Mouse (Mus musculus): ENCODE data around the gene Pus3. TPM values are rescaled to one million over a fixed set of nuclear protein-coding genes. Genes with fewer than 3 reads are reported as not detected.

The Pus3 gene
- polyA plus RNA-seq, 1 experiment from 2014 or later, result 21.7 TPM

DNA sequence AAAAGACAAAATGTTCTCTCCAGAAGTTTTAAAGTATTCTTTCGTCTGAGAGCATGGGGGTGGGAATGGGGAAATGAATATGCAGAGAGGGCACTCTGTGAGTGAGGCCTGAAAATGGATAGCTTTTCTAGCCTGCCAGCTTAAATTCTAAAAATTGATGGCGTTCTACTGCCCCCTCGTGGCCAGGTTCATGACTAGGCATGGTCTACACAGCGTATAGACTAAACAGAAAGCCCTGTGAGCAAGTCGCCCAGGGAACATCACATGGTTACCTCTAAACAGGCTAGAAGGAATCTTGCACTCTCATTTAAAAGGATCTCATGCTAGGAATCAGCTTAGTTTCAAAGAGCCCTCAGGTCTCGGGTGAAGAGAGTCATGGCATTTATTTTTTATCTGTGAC lies 16.9 kb upstream of the Pus3 start:
- H3K36me3 ChIP-seq (ENCODE audit: control insufficient read depth, insufficient read depth, low read length), result no peaks in the 10 kb centered on the region
- peak; percentile 79 for ATAC-seq (replicated peaks; ENCODE audit: low FRiP score, low TSS enrichment, low read depth)

DNA sequence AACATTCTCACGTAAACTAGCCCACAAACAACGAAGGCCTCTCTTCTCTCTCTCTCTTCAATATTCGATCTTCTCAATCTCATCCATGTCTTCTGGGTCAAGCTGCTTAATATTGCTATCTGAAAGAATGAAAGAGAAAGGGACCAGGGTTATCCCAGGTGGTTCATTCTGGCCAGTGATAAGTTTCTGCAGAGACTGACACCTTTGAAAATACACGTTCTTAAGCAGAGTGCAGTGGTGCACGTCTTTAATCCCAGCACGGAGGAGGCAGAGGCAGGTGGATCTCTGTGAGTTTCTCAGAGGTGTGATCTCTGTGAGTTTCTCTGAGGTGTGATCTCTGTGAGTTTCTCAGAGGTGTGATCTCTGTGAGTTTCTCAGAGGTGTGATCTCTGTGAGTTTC lies 16.5 kb upstream of the Pus3 start:
- DNase-seq (ENCODE audit: low spot score), result no peak
- WGBS, result 71% methylated on average over 6 of the region's 6 CpGs

More for the DNA sequence above, 16.9 kb upstream of the Pus3 start:
- Histone ChIP-seq H3K4me3 (ENCODE audit: low read depth, low read length) (no peak overlapping the region), H3K27me3 (replicated peaks; ENCODE audit: control insufficient read depth, insufficient read depth, low read length) (no peaks in the 10 kb centered on the region), H3K27ac (ENCODE audit: low read depth) (no peak overlapping the region), H3K9me3 (ENCODE audit: control insufficient read depth, low read length) (no peaks in the 10 kb centered on the region), H3K4me1 (replicated peaks; ENCODE audit: control insufficient read depth, insufficient read depth, low read length) (no peaks in the 10 kb centered on the region), H3K9ac (ENCODE audit: low read length) (no peak overlapping the region), H3K4me2 (ENCODE audit: low read length) (no peak overlapping the region)
- DNase-seq (ENCODE audit: low spot score), result peak; percentile 96
- 9% methylated on average over 6 of the region's 6 CpGs for WGBS

DNA sequence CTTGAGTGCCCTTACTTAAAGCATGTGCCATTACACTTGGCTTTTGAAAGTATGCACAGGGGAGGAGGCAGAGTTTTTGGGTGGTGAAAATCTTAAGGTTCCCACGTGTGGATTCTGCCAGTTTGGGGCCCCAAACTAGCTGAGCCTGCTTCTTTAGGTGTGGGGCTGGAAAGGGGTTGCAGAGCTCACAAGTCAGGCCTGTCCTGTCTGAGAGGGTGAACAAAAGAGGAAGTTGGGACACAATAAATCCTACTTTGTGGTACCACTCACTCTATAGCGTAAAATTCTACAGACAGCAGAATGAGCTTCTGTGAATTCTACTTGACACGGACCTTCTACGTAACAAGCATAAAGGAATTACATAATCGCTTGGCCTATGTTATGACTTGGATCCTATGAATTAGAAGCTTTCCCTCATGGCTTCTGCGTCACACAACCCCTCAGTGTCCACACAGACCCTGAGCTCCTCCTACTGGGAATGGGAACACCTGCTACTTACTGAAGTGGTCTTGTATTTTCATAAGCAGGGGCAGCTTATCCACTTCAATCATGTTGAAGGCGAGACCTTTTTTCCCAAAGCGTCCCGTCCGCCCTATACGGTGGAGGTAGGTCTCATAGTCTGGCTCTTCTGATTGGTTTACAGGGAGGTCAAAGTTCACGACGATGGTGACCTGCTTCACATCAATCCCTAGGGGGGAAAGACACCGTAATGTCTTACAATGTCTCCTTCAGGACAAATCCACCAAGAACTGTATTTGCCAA lies 15.1 kb upstream of the Pus3 start:
- Histone ChIP-seq H3K36me3 (ENCODE audit: control insufficient read depth, insufficient read depth, low read length) (no peaks in the 10 kb centered on the region), H3K9ac (ENCODE audit: low read length) (no peak overlapping the region), H3K27ac (ENCODE audit: low read depth) (no peak overlapping the region), H3K27me3 (replicated peaks; ENCODE audit: control insufficient read depth, insufficient read depth, low read length) (no peaks in the 10 kb centered on the region), H3K4me1 (replicated peaks; ENCODE audit: control insufficient read depth, insufficient read depth, low read length) (no peaks in the 10 kb centered on the region), H3K9me3 (ENCODE audit: control insufficient read depth, low read length) (no peaks in the 10 kb centered on the region), H3K4me3 (ENCODE audit: low read depth, low read length) (no peak overlapping the region), H3K4me2 (ENCODE audit: low read length) (no peak overlapping the region)
- peak; percentile 29 for DNase-seq (ENCODE audit: low spot score)
- 83% methylated on average over 14 of the region's 14 CpGs for WGBS
- ATAC-seq (replicated peaks; ENCODE audit: low FRiP score, low TSS enrichment, low read depth), result no peak

More for the DNA sequence above, 16.5 kb upstream of the Pus3 start:
- Histone ChIP-seq H3K27me3 (replicated peaks; ENCODE audit: control insufficient read depth, insufficient read depth, low read length) (no peaks in the 10 kb centered on the region), H3K4me2 (ENCODE audit: low read length) (no peak overlapping the region), H3K9ac (ENCODE audit: low read length) (no peak overlapping the region), H3K4me3 (ENCODE audit: low read depth, low read length) (no peak overlapping the region), H3K27ac (ENCODE audit: low read depth) (no peak overlapping the region), H3K4me1 (replicated peaks; ENCODE audit: control insufficient read depth, insufficient read depth, low read length) (no peaks in the 10 kb centered on the region), H3K9me3 (ENCODE audit: control insufficient read depth, low read length) (no peaks in the 10 kb centered on the region), H3K36me3 (ENCODE audit: control insufficient read depth, insufficient read depth, low read length) (no peaks in the 10 kb centered on the region)
- no peak for ATAC-seq (replicated peaks; ENCODE audit: low FRiP score, low TSS enrichment, low read depth)

DNA sequence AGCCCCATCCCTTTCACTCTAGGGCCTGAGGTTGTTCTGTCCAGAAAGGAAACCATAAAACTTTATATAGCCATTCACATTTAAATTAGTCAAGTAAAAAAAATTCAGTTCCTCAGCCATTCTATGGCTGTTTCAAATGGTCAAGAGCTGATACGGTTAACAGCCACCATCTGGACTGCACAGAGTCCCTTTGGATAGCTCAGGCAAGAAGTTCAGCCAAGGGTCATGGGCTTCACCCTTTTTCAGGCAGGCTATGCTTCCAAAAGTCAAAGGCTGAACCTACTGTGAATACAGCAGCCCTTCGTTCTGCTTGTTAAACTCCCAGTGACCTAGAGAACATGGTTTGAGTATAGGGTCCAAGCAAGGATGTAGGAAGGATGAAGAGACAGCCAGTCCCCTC lies 13.7 kb upstream of the Pus3 start:
- WGBS, result 76% methylated on average over 2 of the region's 2 CpGs
- Histone ChIP-seq H3K9ac (ENCODE audit: low read length) (no peak overlapping the region), H3K9me3 (ENCODE audit: control insufficient read depth, low read length) (no peaks in the 10 kb centered on the region), H3K36me3 (ENCODE audit: control insufficient read depth, insufficient read depth, low read length) (no peaks in the 10 kb centered on the region), H3K27me3 (replicated peaks; ENCODE audit: control insufficient read depth, insufficient read depth, low read length) (no peaks in the 10 kb centered on the region), H3K4me3 (ENCODE audit: low read depth, low read length) (no peak overlapping the region), H3K27ac (ENCODE audit: low read depth) (no peak overlapping the region), H3K4me2 (ENCODE audit: low read length) (no peak overlapping the region), H3K4me1 (replicated peaks; ENCODE audit: control insufficient read depth, insufficient read depth, low read length) (no peaks in the 10 kb centered on the region)
- no peak for ATAC-seq (replicated peaks; ENCODE audit: low FRiP score, low TSS enrichment, low read depth)
- DNase-seq (ENCODE audit: low spot score), result peak; percentile 35

DNA sequence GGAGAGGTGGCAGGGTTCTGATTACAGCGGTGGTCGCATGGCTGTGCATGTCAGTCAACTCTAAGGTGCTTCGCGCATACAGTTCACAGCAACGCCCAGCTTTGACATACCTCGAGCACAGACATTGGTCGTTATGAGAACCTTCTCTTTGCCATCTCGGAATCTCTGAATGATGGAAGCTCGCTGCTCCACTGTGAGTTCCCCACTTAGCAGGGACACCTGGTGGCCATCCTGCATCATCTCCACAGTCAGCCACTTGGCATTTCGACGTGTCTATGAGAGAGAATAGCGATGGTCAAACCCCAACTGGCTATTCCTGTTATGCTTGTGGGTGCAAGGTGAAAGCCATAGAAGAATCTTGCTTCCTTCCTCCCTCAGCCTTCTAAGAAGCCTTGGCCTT lies 12.7 kb upstream of the Pus3 start:
- Histone ChIP-seq H3K9ac (ENCODE audit: low read length) (no peak overlapping the region), H3K27ac (ENCODE audit: low read depth) (no peak overlapping the region), H3K4me3 (ENCODE audit: low read depth, low read length) (no peak overlapping the region), H3K27me3 (replicated peaks; ENCODE audit: control insufficient read depth, insufficient read depth, low read length) (no peaks in the 10 kb centered on the region), H3K4me1 (replicated peaks; ENCODE audit: control insufficient read depth, insufficient read depth, low read length) (no peaks in the 10 kb centered on the region), H3K9me3 (ENCODE audit: control insufficient read depth, low read length) (no peaks in the 10 kb centered on the region), H3K4me2 (ENCODE audit: low read length) (no peak overlapping the region), H3K36me3 (ENCODE audit: control insufficient read depth, insufficient read depth, low read length) (no peaks in the 10 kb centered on the region)
- DNase-seq (ENCODE audit: low spot score), result peak; percentile 43
- no peak for ATAC-seq (replicated peaks; ENCODE audit: low FRiP score, low TSS enrichment, low read depth)
- 69% methylated on average over 12 of the region's 12 CpGs for WGBS

DNA sequence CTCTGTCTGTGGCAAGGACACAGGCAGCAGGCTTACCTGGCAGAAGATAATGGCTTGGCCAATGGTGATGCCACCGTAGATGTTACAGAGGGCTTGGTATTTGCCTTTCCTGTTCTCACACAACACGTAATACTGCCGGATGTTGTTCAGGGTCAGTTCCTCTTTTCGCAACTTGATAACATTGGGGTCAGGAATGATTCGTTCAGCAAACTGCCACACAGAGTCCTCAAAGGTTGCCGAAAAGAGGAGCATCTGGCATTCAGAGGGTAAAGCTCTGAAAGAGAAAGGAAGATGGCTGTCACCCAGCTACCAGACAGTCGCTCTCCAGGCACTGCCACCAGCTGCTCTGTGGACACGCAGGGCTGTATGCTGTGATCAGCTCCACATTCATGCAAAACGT lies 11.7 kb upstream of the Pus3 start:
- H3K36me3 ChIP-seq (ENCODE audit: control insufficient read depth, insufficient read depth, low read length), result no peaks in the 10 kb centered on the region
- peak; percentile 18 for DNase-seq (ENCODE audit: low spot score)
- no peak overlapping the region for H3K4me2 ChIP-seq (ENCODE audit: low read length)
- WGBS, result 85% methylated on average over 9 of the region's 9 CpGs
- H3K4me1 ChIP-seq (replicated peaks; ENCODE audit: control insufficient read depth, insufficient read depth, low read length), result no peaks in the 10 kb centered on the region
- no peaks in the 10 kb centered on the region for H3K9me3 ChIP-seq (ENCODE audit: control insufficient read depth, low read length)
- no peak overlapping the region for H3K9ac ChIP-seq (ENCODE audit: low read length)
- no peak for ATAC-seq (replicated peaks; ENCODE audit: low FRiP score, low TSS enrichment, low read depth)
- no peaks in the 10 kb centered on the region for H3K27me3 ChIP-seq (replicated peaks; ENCODE audit: control insufficient read depth, insufficient read depth, low read length)
- H3K4me3 ChIP-seq (ENCODE audit: low read depth, low read length), result no peak overlapping the region
- no peak overlapping the region for H3K27ac ChIP-seq (ENCODE audit: low read depth)

DNA sequence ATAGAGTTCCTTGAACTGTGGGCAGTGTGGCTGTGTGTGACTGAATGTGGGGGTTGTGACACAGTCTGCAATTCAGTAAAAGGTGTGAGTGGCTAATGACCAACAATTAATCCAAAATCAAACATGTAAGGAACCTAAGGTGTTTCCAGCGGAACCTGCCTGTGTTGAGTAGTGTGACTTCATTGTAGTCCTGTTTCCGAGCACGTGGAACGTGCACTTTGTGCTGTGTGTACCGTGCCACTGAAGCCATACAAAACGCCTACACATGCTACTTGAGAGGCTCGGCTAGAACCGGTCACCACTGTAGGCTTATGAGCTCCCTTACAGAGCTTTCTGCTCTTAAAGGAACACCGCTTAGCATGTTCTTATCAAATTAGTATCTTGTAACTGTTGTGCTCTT lies 9.9 kb upstream of the Pus3 start:
- 83% methylated on average over 9 of the region's 9 CpGs for WGBS
- no peak overlapping the region for H3K9ac ChIP-seq (ENCODE audit: low read length)
- no peaks in the 10 kb centered on the region for H3K27me3 ChIP-seq (replicated peaks; ENCODE audit: control insufficient read depth, insufficient read depth, low read length)
- H3K4me1 ChIP-seq (replicated peaks; ENCODE audit: control insufficient read depth, insufficient read depth, low read length), result no peaks in the 10 kb centered on the region
- DNase-seq (ENCODE audit: low spot score), result peak; percentile 28
- no peak overlapping the region for H3K4me3 ChIP-seq (ENCODE audit: low read depth, low read length)
- H3K9me3 ChIP-seq (ENCODE audit: control insufficient read depth, low read length), result no peaks in the 10 kb centered on the region
- no peak overlapping the region for H3K27ac ChIP-seq (ENCODE audit: low read depth)
- no peak overlapping the region for H3K4me2 ChIP-seq (ENCODE audit: low read length)
- no peak for ATAC-seq (replicated peaks; ENCODE audit: low FRiP score, low TSS enrichment, low read depth)
- no peaks in the 10 kb centered on the region for H3K36me3 ChIP-seq (ENCODE audit: control insufficient read depth, insufficient read depth, low read length)

DNA sequence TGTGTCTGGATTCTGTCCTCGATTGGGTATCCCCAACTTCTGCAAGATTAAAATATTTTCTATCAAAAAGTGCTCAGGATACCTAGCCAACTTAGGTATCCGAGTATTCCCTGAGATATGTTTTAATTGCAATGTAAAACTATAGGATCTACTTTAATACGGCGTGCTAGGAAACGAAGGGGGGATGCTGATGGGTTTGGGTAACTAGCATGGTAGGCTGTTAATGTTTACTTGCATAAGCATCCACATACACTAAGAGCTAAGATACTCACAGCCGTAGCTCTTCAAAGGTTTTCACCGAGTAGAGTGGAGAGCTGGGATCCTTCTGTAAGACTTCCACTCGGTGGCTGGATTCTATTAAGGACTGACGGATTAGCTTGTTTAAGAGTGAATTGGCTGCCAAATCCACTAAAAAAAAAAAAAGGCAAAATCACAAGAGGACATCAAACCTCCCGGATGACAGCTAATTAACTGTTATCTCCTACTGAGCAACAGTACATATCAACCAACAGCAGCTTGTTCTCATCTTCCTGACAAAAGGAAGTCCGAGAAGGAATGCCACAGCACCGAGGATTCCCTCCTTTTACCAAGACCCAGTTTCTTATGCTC lies 1.8 kb upstream of the Pus3 start:
- WGBS, result 64% methylated on average over 12 of the region's 12 CpGs

More for the DNA sequence above, 1.8 kb upstream of the Pus3 start:
- Histone ChIP-seq H3K4me1 (replicated peaks; ENCODE audit: control insufficient read depth, insufficient read depth, low read length) (peaks cover 11% of the 10 kb centered on the region; the same call in 1 of the 2 replicates), H3K4me2 (ENCODE audit: low read length) (no peak overlapping the region), H3K9me3 (ENCODE audit: control insufficient read depth, low read length) (no peaks in the 10 kb centered on the region), H3K27me3 (replicated peaks; ENCODE audit: control insufficient read depth, insufficient read depth, low read length) (0 out of 2 replicates have a peak, but pooled peaks cover 7% of the 10 kb centered on the region), H3K36me3 (ENCODE audit: control insufficient read depth, insufficient read depth, low read length) (peaks cover 8% of the 10 kb centered on the region), H3K9ac (ENCODE audit: low read length) (no peak overlapping the region), H3K27ac (ENCODE audit: low read depth) (no peak overlapping the region), H3K4me3 (ENCODE audit: low read depth, low read length) (no peak overlapping the region)
- no peak for ATAC-seq (replicated peaks; ENCODE audit: low FRiP score, low TSS enrichment, low read depth)
- peak; percentile 42 for DNase-seq (ENCODE audit: low spot score)

Measured in intestine, embryonic 14.5 days (tissue).